Mouse (Mus musculus): ENCODE results near the gene Dmpk. TPM values are rescaled to one million over a fixed set of nuclear protein-coding genes. Genes with fewer than 3 reads are reported as not detected.

The Dmpk gene
- polyA plus RNA-seq, 1 experiment: 120 TPM

DNA sequence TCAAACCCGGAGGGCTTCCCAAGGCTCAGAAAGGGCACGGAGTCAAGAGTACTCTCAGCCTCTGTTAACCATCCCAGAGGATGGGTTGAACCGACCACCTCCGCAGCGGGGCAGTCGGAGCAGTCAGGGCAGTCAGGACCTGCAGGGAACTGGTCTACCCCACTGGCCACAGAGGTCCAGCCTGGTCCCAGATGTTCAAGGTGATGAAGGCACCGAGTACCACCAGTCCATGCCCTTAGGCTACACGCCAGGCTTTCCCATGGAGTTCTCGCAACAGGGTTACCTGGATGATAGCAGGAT lies 28.9 kb upstream of the Dmpk start:
- H3K79me2 ChIP-seq (ENCODE audit: control insufficient read depth, insufficient read depth): no peaks in the 10 kb centered on the region
- no peaks in the 10 kb centered on the region for H3K27me3 ChIP-seq (ENCODE audit: control insufficient read depth, insufficient read depth, insufficient read length)
- no peak overlapping the region for H3K4me3 ChIP-seq (ENCODE audit: insufficient read depth, poor library complexity, severe bottlenecking)
- H3K79me3 ChIP-seq (ENCODE audit: low read depth): no peaks in the 10 kb centered on the region
- H3ac ChIP-seq (ENCODE audit: control insufficient read depth, insufficient read length, low read depth): no peak overlapping the region
- H3K36me3 ChIP-seq (ENCODE audit: control insufficient read depth, insufficient read depth): peaks cover 11% of the 10 kb centered on the region
- TF ChIP-seq CTCF (IDR thresholded peaks at IDR 0.05; ENCODE audit: control insufficient read depth, insufficient read depth, insufficient read length) (no peak), USF1 (IDR thresholded peaks at IDR 0.05; ENCODE audit: low read depth) (no peak), MYOG (IDR thresholded peaks at IDR 0.05; ENCODE audit: control insufficient read depth, extremely low read depth, insufficient read length) (no peak), MYOD1 (IDR thresholded peaks at IDR 0.05; ENCODE audit: control insufficient read depth, insufficient read length, low read depth) (no peak), CEBPB (IDR thresholded peaks at IDR 0.05; ENCODE audit: low read depth) (no peak), MAX (IDR thresholded peaks at IDR 0.05) (no peak), FOSL1 (IDR thresholded peaks at IDR 0.05; ENCODE audit: insufficient read depth, low read length, poor library complexity, severe bottlenecking) (no peak)

DNA sequence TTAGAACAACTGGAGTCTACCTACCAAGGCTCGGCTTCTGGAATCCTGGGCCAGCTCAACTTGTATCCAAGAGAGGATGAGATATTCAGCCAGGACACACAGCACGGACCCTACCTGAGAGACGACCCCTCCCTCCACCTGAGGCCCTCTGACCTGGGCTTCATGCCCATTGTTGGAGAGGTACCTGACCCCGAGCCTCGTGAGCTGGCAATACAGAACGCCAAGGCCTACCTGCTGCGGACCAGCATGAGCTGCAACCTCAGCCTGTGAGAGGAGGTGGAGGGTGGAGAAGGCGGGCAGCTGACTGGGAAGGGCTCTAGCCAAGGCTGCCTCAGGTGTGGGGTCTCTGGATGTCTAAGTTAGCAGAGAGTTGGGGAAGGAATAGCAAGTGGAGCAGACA lies 28.5 kb upstream of the Dmpk start:
- TF ChIP-seq MAX (IDR thresholded peaks at IDR 0.05): no peak
- TF ChIP-seq FOSL1 (IDR thresholded peaks at IDR 0.05; ENCODE audit: insufficient read depth, low read length, poor library complexity, severe bottlenecking): no peak
- TF ChIP-seq CEBPB (IDR thresholded peaks at IDR 0.05; ENCODE audit: low read depth): no peak
- TF ChIP-seq USF1 (IDR thresholded peaks at IDR 0.05; ENCODE audit: low read depth): no peak
- TF ChIP-seq CTCF (IDR thresholded peaks at IDR 0.05; ENCODE audit: control insufficient read depth, insufficient read depth, insufficient read length): no peak
- TF ChIP-seq MYOD1 (IDR thresholded peaks at IDR 0.05; ENCODE audit: control insufficient read depth, insufficient read length, low read depth): no peak
- no peak for TF ChIP-seq MYOG (IDR thresholded peaks at IDR 0.05; ENCODE audit: control insufficient read depth, extremely low read depth, insufficient read length)
- Histone ChIP-seq H3K36me3 (ENCODE audit: control insufficient read depth, insufficient read depth) (peaks cover 7% of the 10 kb centered on the region), H3K79me3 (ENCODE audit: low read depth) (no peaks in the 10 kb centered on the region), H3K79me2 (ENCODE audit: control insufficient read depth, insufficient read depth) (no peaks in the 10 kb centered on the region), H3K4me3 (ENCODE audit: insufficient read depth, poor library complexity, severe bottlenecking) (no peak overlapping the region), H3K27me3 (ENCODE audit: control insufficient read depth, insufficient read depth, insufficient read length) (no peaks in the 10 kb centered on the region), H3ac (ENCODE audit: control insufficient read depth, insufficient read length, low read depth) (no peak overlapping the region)

DNA sequence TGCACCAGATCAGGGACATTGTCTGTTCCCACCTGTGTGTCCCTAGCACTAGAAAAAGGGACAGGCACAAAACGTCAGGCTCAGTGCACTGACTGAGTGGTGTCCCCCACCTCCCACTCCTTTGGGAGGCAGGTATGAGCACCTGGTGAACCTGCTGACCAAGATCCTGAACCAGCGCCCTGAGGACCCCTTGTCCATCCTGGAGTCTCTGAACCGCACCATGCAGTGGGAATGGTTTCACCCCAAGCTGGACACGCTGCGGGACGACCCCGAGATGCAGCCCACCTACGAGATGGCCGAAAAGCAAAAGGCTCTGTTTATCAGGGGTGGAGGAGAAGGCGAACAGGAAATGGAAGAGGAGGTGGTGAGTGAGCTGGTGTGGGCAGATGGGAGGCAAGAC lies 26.2 kb upstream of the Dmpk start:
- no peaks in the 10 kb centered on the region for H3K36me3 ChIP-seq (ENCODE audit: control insufficient read depth, insufficient read depth)

DNA sequence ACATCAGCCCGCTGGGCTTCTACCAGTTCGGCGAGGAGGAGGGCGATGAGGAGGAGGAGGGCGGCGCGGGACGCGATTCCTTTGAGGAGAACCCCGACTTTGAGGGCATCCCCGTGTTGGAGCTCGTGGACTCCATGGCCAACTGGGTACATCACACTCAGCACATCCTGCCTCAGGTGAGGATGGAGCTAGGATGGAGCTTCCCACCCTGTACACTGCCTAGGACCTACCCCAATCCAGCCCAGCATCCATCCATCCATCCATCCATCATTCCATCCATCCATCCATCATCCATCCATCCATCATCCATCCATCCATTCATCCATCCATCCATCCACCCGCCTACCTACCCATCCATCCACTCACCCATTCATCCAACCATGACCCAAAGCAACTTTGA lies 17.8 kb upstream of the Dmpk start:
- H3K79me2 ChIP-seq (ENCODE audit: control insufficient read depth, insufficient read depth): no peaks in the 10 kb centered on the region
- H3K4me3 ChIP-seq (ENCODE audit: insufficient read depth, poor library complexity, severe bottlenecking): no peak overlapping the region
- no peaks in the 10 kb centered on the region for H3K79me3 ChIP-seq (ENCODE audit: low read depth)
- TF ChIP-seq CTCF (IDR thresholded peaks at IDR 0.05; ENCODE audit: control insufficient read depth, insufficient read depth, insufficient read length): no peak
- TF ChIP-seq MAX (IDR thresholded peaks at IDR 0.05): no peak
- TF ChIP-seq CEBPB (IDR thresholded peaks at IDR 0.05; ENCODE audit: low read depth): no peak
- no peak for TF ChIP-seq USF1 (IDR thresholded peaks at IDR 0.05; ENCODE audit: low read depth)
- no peak for TF ChIP-seq MYOD1 (IDR thresholded peaks at IDR 0.05; ENCODE audit: control insufficient read depth, insufficient read length, low read depth)
- H3ac ChIP-seq (ENCODE audit: control insufficient read depth, insufficient read length, low read depth): no peak overlapping the region
- H3K36me3 ChIP-seq (ENCODE audit: control insufficient read depth, insufficient read depth): no peaks in the 10 kb centered on the region
- H3K27me3 ChIP-seq (ENCODE audit: control insufficient read depth, insufficient read depth, insufficient read length): peaks cover 18% of the 10 kb centered on the region

More for the DNA sequence above, 26.2 kb upstream of the Dmpk start:
- no peak for TF ChIP-seq MYOG (IDR thresholded peaks at IDR 0.05; ENCODE audit: control insufficient read depth, extremely low read depth, insufficient read length)
- TF ChIP-seq MYOD1 (IDR thresholded peaks at IDR 0.05; ENCODE audit: control insufficient read depth, insufficient read length, low read depth): no peak
- TF ChIP-seq USF1 (IDR thresholded peaks at IDR 0.05; ENCODE audit: low read depth): no peak
- TF ChIP-seq MAX (IDR thresholded peaks at IDR 0.05): no peak
- no peak for TF ChIP-seq CTCF (IDR thresholded peaks at IDR 0.05; ENCODE audit: control insufficient read depth, insufficient read depth, insufficient read length)
- TF ChIP-seq CEBPB (IDR thresholded peaks at IDR 0.05; ENCODE audit: low read depth): no peak
- TF ChIP-seq FOSL1 (IDR thresholded peaks at IDR 0.05; ENCODE audit: insufficient read depth, low read length, poor library complexity, severe bottlenecking): no peak
- no peak overlapping the region for H3ac ChIP-seq (ENCODE audit: control insufficient read depth, insufficient read length, low read depth)
- no peak overlapping the region for H3K4me3 ChIP-seq (ENCODE audit: insufficient read depth, poor library complexity, severe bottlenecking)
- no peaks in the 10 kb centered on the region for H3K79me3 ChIP-seq (ENCODE audit: low read depth)
- no peaks in the 10 kb centered on the region for H3K79me2 ChIP-seq (ENCODE audit: control insufficient read depth, insufficient read depth)
- H3K27me3 ChIP-seq (ENCODE audit: control insufficient read depth, insufficient read depth, insufficient read length): no peaks in the 10 kb centered on the region

DNA sequence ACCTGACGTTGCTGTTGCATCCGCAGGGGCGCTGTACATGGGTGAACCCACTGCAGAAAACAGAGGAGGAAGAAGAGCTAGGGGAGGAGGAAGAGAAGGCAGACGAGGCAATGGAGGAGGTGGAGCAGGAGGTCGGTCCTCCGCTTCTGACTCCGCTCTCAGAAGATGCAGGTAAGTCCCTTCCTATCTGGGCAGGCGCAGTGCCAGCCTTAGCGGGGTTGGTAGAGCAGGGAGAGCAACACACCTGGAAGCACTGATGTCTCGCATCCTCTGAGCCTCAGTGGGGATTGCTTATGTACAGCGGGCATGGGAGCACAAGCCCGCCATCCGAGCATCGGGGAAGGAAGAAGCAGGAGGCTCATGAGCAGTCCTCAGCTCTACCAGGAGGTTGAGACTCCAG lies 16.6 kb upstream of the Dmpk start:
- no peak for TF ChIP-seq CTCF (IDR thresholded peaks at IDR 0.05; ENCODE audit: control insufficient read depth, insufficient read depth, insufficient read length)
- TF ChIP-seq FOSL1 (IDR thresholded peaks at IDR 0.05; ENCODE audit: insufficient read depth, low read length, poor library complexity, severe bottlenecking): no peak
- TF ChIP-seq MYOG (IDR thresholded peaks at IDR 0.05; ENCODE audit: control insufficient read depth, extremely low read depth, insufficient read length): no peak
- no peak for TF ChIP-seq MYOD1 (IDR thresholded peaks at IDR 0.05; ENCODE audit: control insufficient read depth, insufficient read length, low read depth)
- no peak for TF ChIP-seq USF1 (IDR thresholded peaks at IDR 0.05; ENCODE audit: low read depth)
- TF ChIP-seq MAX (IDR thresholded peaks at IDR 0.05): no peak
- TF ChIP-seq CEBPB (IDR thresholded peaks at IDR 0.05; ENCODE audit: low read depth): no peak
- Histone ChIP-seq H3K36me3 (ENCODE audit: control insufficient read depth, insufficient read depth) (no peaks in the 10 kb centered on the region), H3K79me2 (ENCODE audit: control insufficient read depth, insufficient read depth) (no peaks in the 10 kb centered on the region), H3K79me3 (ENCODE audit: low read depth) (no peaks in the 10 kb centered on the region), H3K27me3 (ENCODE audit: control insufficient read depth, insufficient read depth, insufficient read length) (peaks cover 18% of the 10 kb centered on the region), H3K4me3 (ENCODE audit: insufficient read depth, poor library complexity, severe bottlenecking) (no peak overlapping the region), H3ac (ENCODE audit: control insufficient read depth, insufficient read length, low read depth) (no peak overlapping the region)

DNA sequence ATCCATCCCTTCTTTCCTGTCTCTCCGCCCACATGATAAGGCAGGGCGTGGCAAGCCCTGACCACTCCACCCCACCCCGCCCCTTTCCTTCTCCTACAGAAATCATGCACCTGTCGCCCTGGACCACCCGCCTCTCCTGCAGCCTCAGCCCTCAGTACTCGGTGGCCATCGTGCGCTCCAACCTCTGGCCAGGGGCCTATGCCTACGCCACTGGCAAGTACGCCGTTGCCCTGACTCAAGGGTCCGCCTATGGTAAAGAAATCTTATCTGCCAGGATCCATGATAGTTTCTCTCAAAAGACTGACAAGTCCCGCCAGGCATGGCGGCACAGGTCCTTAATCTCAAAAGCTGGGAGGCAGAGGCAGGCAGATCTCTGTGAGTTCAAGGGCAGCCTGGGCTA lies 15.7 kb upstream of the Dmpk start:
- Histone ChIP-seq H3K79me2 (ENCODE audit: control insufficient read depth, insufficient read depth) (no peaks in the 10 kb centered on the region), H3ac (ENCODE audit: control insufficient read depth, insufficient read length, low read depth) (no peak overlapping the region), H3K4me3 (ENCODE audit: insufficient read depth, poor library complexity, severe bottlenecking) (no peak overlapping the region), H3K36me3 (ENCODE audit: control insufficient read depth, insufficient read depth) (no peaks in the 10 kb centered on the region), H3K27me3 (ENCODE audit: control insufficient read depth, insufficient read depth, insufficient read length) (peaks cover 18% of the 10 kb centered on the region), H3K79me3 (ENCODE audit: low read depth) (no peaks in the 10 kb centered on the region)
- TF ChIP-seq CTCF (IDR thresholded peaks at IDR 0.05; ENCODE audit: control insufficient read depth, insufficient read depth, insufficient read length) (no peak), USF1 (IDR thresholded peaks at IDR 0.05; ENCODE audit: low read depth) (no peak), MAX (IDR thresholded peaks at IDR 0.05) (no peak), FOSL1 (IDR thresholded peaks at IDR 0.05; ENCODE audit: insufficient read depth, low read length, poor library complexity, severe bottlenecking) (no peak), MYOD1 (IDR thresholded peaks at IDR 0.05; ENCODE audit: control insufficient read depth, insufficient read length, low read depth) (no peak), CEBPB (IDR thresholded peaks at IDR 0.05; ENCODE audit: low read depth) (no peak), MYOG (IDR thresholded peaks at IDR 0.05; ENCODE audit: control insufficient read depth, extremely low read depth, insufficient read length) (no peak)

Data from C2C12 (cell line).